Mouse (Mus musculus) liver, postnatal 0 days (tissue): Measurements from ENCODE around the gene Commd7.

Experiments used
- CTCF ChIP-seq: sonication (generic); IDR thresholded peaks from 2 replicates; pipeline ENCODE4 v1.5.1; 2016; ENCODE audit warnings: antibody characterized with exemption, low read depth
- EP300 ChIP-seq: IDR thresholded peaks from 2 replicates; pipeline ENCODE4 v1.6.1; 2016; ENCODE audit warnings: antibody characterized with exemption, low read depth, mild to moderate bottlenecking

GRCm38 (mm10) chr2:153677550-153677949 lies 45.0 kb upstream of the Commd7 start:
- TF ChIP-seq CTCF = no peak
- TF ChIP-seq EP300 = no peak
